Mouse (Mus musculus): ENCODE measurements around the gene Sfrp2. TPM values are rescaled to one million over a fixed set of nuclear protein-coding genes. Genes with fewer than 3 reads are reported as not detected.

The Sfrp2 gene
- polyA plus RNA-seq, 1 experiment from 2014 or later, result 46.7 TPM

DNA sequence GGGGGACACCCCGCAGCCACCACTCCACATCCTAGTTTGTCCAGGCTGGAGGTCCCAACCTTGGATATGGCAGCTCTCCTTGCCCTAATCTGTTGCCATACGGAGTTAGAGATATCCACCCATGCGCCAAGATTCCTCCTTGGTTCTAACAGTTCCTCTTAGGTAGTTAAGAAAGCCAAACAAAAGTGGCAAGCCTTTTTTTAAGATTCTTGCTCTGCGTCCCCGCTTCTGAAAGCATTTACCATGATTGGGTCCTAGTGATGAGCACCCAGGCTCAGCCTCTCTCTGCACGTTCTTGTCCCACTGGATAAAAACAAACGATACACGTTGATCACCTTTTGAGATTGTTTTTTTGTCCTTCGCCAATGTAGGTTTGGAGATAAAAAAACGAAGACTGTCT is 1.0 kb downstream of the Sfrp2 start:
- H3K27ac ChIP-seq (ENCODE audit: low read length), result no peak overlapping the region
- peak overlapping the region; percentile 51 for H3K4me3 ChIP-seq (ENCODE audit: low read depth, low read length)
- peak overlapping the region; percentile 93 for H3K4me2 ChIP-seq (ENCODE audit: low read length)
- H3K9ac ChIP-seq (ENCODE audit: low read depth, low read length), result no peak overlapping the region
- 3% methylated on average over 10 of the region's 10 CpGs for WGBS
- ATAC-seq, result no peak
- no peaks in the 10 kb centered on the region for H3K27me3 ChIP-seq (ENCODE audit: control insufficient read depth, insufficient read depth, low read depth, low read length)
- peaks cover 13% of the 10 kb centered on the region for H3K4me1 ChIP-seq (ENCODE audit: control insufficient read depth, insufficient read depth, low read length)
- no peaks in the 10 kb centered on the region for H3K36me3 ChIP-seq (ENCODE audit: control insufficient read depth, insufficient read depth, low read length)
- H3K9me3 ChIP-seq (replicated peaks; ENCODE audit: control insufficient read depth, low read length, poor library complexity, severe bottlenecking), result no peaks in the 10 kb centered on the region

DNA sequence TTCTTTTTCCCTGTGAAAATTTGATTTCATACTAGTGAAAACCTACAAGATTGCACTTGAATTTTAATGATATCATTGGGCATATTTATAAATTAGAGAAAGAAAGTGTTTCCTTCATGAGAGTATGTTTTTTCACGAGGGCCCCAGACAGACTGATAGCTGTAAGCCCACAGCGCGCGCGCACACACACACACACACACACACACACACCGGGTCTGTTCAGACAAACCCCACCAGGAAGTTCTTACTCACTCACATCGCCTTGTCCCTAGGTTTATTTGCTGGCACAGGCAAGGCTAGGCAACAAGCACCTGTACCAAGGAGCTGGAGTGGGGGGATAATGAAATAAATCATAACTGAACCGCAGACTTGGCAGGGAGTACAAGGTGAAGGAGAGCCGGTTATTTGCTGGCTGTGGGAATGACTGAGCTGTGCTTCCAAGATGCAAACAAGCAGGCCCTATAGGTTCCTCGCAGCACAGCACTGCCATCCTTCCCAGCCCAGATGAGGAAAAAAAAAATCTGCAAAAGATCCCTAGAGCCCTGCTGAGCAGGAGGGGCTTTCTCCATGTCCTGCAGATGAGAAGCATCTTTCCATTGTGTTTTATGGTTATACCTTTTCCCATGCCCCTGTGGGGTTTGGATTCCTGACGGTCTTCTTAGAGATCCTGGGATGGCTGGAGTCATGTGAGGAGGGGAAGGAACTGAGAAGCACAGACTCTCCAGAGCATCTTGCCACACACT is 2.3 kb downstream of the Sfrp2 start:
- Histone ChIP-seq H3K4me1 (ENCODE audit: control insufficient read depth, insufficient read depth, low read length) (peaks cover 13% of the 10 kb centered on the region), H3K27ac (ENCODE audit: low read length) (no peak overlapping the region), H3K9ac (ENCODE audit: low read depth, low read length) (no peak overlapping the region), H3K9me3 (replicated peaks; ENCODE audit: control insufficient read depth, low read length, poor library complexity, severe bottlenecking) (no peaks in the 10 kb centered on the region), H3K4me3 (ENCODE audit: low read depth, low read length) (0 out of 2 replicates have a peak overlapping the region, but pooled peaks have one; percentile 6), H3K4me2 (ENCODE audit: low read length) (peak overlapping the region; percentile 38), H3K36me3 (ENCODE audit: control insufficient read depth, insufficient read depth, low read length) (no peaks in the 10 kb centered on the region), H3K27me3 (ENCODE audit: control insufficient read depth, insufficient read depth, low read depth, low read length) (no peaks in the 10 kb centered on the region)
- WGBS, result 25% methylated on average over 11 of the region's 11 CpGs
- ATAC-seq, result no peak

DNA sequence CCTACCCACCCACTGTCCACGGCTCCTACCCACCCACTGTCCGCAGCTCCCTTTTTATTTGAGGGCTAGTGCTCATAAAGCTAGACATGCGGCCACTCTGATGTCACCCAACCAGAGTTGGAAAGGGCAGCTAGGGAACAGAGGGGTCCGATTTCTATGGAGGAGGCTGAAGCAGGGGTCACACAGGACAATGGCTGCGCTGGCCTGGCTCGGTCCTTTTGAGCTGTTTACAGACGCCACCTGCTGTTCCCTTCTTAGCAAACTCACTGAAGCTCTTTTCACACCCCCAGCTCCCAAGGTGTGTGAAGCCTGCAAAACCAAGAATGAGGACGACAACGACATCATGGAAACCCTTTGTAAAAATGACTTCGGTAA is 2.9 kb downstream of the Sfrp2 start:
- Histone ChIP-seq H3K9ac (ENCODE audit: low read depth, low read length) (0 out of 2 replicates have a peak overlapping the region, but pooled peaks have one; percentile 32), H3K36me3 (ENCODE audit: control insufficient read depth, insufficient read depth, low read length) (no peaks in the 10 kb centered on the region), H3K4me1 (ENCODE audit: control insufficient read depth, insufficient read depth, low read length) (peaks cover 13% of the 10 kb centered on the region), H3K4me2 (ENCODE audit: low read length) (peak overlapping the region; percentile 38), H3K4me3 (ENCODE audit: low read depth, low read length) (0 out of 2 replicates have a peak overlapping the region, but pooled peaks have one; percentile 2), H3K9me3 (replicated peaks; ENCODE audit: control insufficient read depth, low read length, poor library complexity, severe bottlenecking) (no peaks in the 10 kb centered on the region), H3K27me3 (ENCODE audit: control insufficient read depth, insufficient read depth, low read depth, low read length) (no peaks in the 10 kb centered on the region), H3K27ac (ENCODE audit: low read length) (no peak overlapping the region)
- no peak for ATAC-seq
- 6% methylated on average over 10 of the region's 10 CpGs for WGBS

DNA sequence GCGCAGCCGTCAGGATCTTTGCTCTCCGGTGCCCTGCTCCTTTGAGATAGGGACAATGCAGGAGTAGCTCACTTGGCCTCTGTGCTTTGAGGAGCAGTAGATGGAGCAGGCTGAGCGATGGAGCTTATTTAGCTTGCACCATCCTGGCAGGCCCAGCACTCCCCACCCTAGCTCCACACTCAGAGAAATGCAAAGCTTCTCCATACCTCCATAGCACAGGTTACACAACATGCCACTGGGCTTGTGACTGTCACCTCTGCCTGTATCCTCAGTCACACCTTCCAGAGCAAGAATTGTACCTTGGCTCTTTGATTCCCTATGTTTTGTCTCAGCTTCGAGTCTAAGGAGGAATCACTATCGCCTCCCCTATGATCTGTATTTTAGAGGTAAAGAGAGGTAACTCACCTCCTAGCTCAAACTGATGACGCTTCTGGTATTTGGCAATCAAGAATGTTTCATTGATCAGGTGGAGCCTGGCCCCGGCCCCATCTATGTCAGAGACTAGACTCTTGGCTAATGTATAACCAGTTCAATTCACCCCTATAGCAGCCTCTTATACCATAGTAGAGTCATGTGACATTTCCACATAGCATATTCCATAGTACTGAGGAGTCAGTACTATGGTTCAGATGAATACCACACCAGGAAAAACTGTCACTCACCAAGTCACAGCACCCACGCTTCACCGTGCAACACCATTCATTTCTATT is 5.2 kb downstream of the Sfrp2 start:
- Histone ChIP-seq H3K4me3 (ENCODE audit: low read depth, low read length) (no peak overlapping the region), H3K9ac (ENCODE audit: low read depth, low read length) (no peak overlapping the region), H3K27ac (ENCODE audit: low read length) (no peak overlapping the region), H3K4me2 (ENCODE audit: low read length) (no peak overlapping the region), H3K4me1 (ENCODE audit: control insufficient read depth, insufficient read depth, low read length) (peaks cover 6% of the 10 kb centered on the region), H3K36me3 (ENCODE audit: control insufficient read depth, insufficient read depth, low read length) (no peaks in the 10 kb centered on the region), H3K27me3 (ENCODE audit: control insufficient read depth, insufficient read depth, low read depth, low read length) (no peaks in the 10 kb centered on the region), H3K9me3 (replicated peaks; ENCODE audit: control insufficient read depth, low read length, poor library complexity, severe bottlenecking) (no peaks in the 10 kb centered on the region)
- no peak for ATAC-seq
- 94% methylated on average over 10 of the region's 10 CpGs for WGBS

DNA sequence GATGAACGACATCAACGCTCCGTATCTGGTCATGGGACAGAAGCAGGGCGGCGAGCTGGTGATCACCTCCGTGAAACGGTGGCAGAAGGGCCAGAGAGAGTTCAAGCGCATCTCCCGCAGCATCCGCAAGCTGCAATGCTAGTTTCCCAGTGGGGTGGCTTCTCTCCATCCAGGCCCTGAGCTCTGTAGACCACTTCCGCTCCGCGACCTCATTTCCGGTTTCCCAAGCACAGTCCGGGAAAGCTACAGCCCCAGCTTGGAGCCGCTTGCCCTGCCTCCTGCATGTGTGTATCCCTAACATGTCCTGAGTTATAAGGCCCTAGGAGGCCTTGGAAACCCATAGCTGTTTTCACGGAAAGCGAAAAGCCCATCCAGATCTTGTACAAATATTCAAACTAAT is 7.2 kb downstream of the Sfrp2 start:
- H3K27me3 ChIP-seq (ENCODE audit: control insufficient read depth, insufficient read depth, low read depth, low read length), result no peaks in the 10 kb centered on the region
- no peak overlapping the region for H3K4me3 ChIP-seq (ENCODE audit: low read depth, low read length)
- ATAC-seq, result no peak
- no peak overlapping the region for H3K9ac ChIP-seq (ENCODE audit: low read depth, low read length)
- WGBS, result 94% methylated on average over 18 of the region's 18 CpGs
- no peaks in the 10 kb centered on the region for H3K36me3 ChIP-seq (ENCODE audit: control insufficient read depth, insufficient read depth, low read length)
- peaks cover 2% of the 10 kb centered on the region; the same call in 1 of the 2 replicates for H3K4me1 ChIP-seq (ENCODE audit: control insufficient read depth, insufficient read depth, low read length)
- no peak overlapping the region for H3K27ac ChIP-seq (ENCODE audit: low read length)
- no peak overlapping the region for H3K4me2 ChIP-seq (ENCODE audit: low read length)
- no peaks in the 10 kb centered on the region for H3K9me3 ChIP-seq (replicated peaks; ENCODE audit: control insufficient read depth, low read length, poor library complexity, severe bottlenecking)

DNA sequence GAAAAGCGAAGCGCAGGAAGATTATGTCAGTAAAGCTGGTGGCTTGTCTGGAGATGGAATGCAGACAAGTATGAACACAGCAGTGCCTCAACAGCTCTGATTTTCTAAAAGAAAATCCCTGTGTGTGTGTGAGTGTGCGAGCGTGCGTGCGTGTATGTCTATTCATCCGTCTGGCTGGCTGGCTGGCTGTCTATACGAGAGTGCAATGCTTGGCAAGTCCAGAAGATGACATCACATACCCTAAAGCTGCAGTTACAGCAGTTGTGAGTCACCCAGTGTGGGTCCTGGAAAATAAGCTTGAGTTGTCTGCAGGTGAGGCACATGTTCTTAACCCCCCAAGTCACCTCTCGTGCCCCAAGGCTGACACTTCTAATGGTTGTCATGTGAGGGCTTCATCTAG is 9.3 kb downstream of the Sfrp2 start:
- no peak for ATAC-seq

DNA sequence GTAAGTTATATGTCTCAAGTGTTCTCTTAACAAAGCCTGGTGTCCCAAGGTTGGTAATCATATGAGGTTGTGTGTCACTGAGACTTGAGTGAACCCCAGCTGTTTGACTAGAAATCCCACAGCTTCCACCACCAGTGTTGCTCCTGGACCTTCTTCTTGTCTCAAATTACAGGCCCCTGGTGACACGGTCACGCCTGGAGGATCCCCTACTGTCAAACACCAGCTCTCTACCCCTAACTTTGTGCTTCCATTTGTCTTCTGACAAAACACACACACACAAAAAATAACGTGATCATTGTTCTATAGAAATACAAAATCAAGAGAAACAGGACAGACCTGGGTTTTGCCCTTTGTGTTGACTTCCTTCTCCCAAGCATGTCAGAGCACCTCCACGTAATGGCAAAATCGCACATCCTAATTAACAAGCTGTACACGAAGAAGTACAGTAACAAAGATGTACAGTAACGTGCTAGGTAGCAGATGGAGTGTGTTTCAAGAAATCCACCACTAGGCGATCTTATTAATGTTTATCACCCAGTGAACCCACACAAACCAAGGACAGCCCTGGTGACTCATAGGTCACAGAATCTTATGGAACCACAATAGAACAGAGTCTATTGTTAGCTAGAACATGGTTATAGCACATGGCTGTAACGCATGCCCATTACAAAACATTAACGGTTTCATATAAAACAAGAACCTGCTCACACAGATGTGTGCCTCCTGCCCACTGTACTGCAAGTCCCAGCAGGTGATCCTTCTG is 15.5 kb downstream of the Sfrp2 start:
- H3K9me3 ChIP-seq (replicated peaks; ENCODE audit: control insufficient read depth, low read length, poor library complexity, severe bottlenecking), result no peaks in the 10 kb centered on the region
- no peak overlapping the region for H3K4me3 ChIP-seq (ENCODE audit: low read depth, low read length)
- no peak overlapping the region for H3K27ac ChIP-seq (ENCODE audit: low read length)
- no peak overlapping the region for H3K9ac ChIP-seq (ENCODE audit: low read depth, low read length)
- no peaks in the 10 kb centered on the region for H3K36me3 ChIP-seq (ENCODE audit: control insufficient read depth, insufficient read depth, low read length)
- no peak for ATAC-seq
- 88% methylated on average over 10 of the region's 10 CpGs for WGBS
- H3K4me2 ChIP-seq (ENCODE audit: low read length), result no peak overlapping the region
- peaks cover 3% of the 10 kb centered on the region; the same call in 1 of the 2 replicates for H3K4me1 ChIP-seq (ENCODE audit: control insufficient read depth, insufficient read depth, low read length)
- H3K27me3 ChIP-seq (ENCODE audit: control insufficient read depth, insufficient read depth, low read depth, low read length), result no peaks in the 10 kb centered on the region

More for the DNA sequence above, 9.3 kb downstream of the Sfrp2 start:
- WGBS, result 78% methylated on average over 9 of the region's 9 CpGs
- no peaks in the 10 kb centered on the region for H3K9me3 ChIP-seq (replicated peaks; ENCODE audit: control insufficient read depth, low read length, poor library complexity, severe bottlenecking)
- no peaks in the 10 kb centered on the region for H3K27me3 ChIP-seq (ENCODE audit: control insufficient read depth, insufficient read depth, low read depth, low read length)
- no peak overlapping the region for H3K4me3 ChIP-seq (ENCODE audit: low read depth, low read length)
- H3K9ac ChIP-seq (ENCODE audit: low read depth, low read length), result no peak overlapping the region
- H3K4me1 ChIP-seq (ENCODE audit: control insufficient read depth, insufficient read depth, low read length), result no peaks in the 10 kb centered on the region
- no peak overlapping the region for H3K4me2 ChIP-seq (ENCODE audit: low read length)
- H3K27ac ChIP-seq (ENCODE audit: low read length), result no peak overlapping the region
- no peaks in the 10 kb centered on the region for H3K36me3 ChIP-seq (ENCODE audit: control insufficient read depth, insufficient read depth, low read length)

DNA sequence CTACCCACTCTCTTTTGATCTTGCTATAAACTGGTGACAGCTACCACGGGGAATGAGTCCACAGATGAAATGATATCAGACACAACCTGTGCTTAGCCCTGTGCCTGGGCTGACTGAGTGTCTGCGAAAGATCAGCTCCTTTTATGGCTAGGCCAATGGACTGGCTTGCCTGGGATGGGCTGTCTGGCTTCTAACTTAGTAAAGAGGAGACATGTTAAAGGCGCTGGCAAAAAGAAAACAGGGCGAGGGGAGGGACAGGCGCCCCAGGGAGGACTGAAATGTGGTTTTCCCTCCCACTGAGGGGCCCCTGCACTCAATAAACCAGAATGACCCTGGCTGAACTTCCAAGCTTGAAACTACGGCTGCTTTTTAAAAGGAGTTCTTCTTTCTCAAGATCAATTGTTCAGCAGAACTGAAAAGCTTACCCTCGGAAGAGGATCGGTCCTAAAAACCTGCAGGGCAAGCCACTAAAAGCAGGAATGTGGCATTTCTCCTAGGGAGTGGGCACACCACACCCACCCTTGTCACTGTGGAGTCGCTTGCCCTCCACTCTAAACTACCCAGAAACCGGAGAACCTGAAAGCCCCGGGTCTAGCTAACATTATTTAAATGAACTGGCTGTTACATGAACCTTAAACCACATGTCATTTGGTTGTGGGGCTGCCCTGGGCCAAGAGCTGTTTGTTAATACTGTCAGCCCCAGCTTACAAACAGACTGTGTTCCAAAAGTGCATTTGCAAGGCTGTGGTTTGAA is 17.8 kb downstream of the Sfrp2 start:
- no peaks in the 10 kb centered on the region for H3K9me3 ChIP-seq (replicated peaks; ENCODE audit: control insufficient read depth, low read length, poor library complexity, severe bottlenecking)
- no peak overlapping the region for H3K4me2 ChIP-seq (ENCODE audit: low read length)
- H3K4me3 ChIP-seq (ENCODE audit: low read depth, low read length), result no peak overlapping the region
- WGBS, result 12% methylated on average over 11 of the region's 11 CpGs
- H3K36me3 ChIP-seq (ENCODE audit: control insufficient read depth, insufficient read depth, low read length), result no peaks in the 10 kb centered on the region
- H3K27ac ChIP-seq (ENCODE audit: low read length), result no peak overlapping the region
- H3K9ac ChIP-seq (ENCODE audit: low read depth, low read length), result 0 out of 2 replicates have a peak overlapping the region, but pooled peaks have one; percentile 25
- 0 out of 2 replicates have a peak, but pooled peaks have one; percentile 29 for ATAC-seq
- H3K27me3 ChIP-seq (ENCODE audit: control insufficient read depth, insufficient read depth, low read depth, low read length), result no peaks in the 10 kb centered on the region
- H3K4me1 ChIP-seq (ENCODE audit: control insufficient read depth, insufficient read depth, low read length), result peaks cover 3% of the 10 kb centered on the region; the same call in 1 of the 2 replicates

Measured in midbrain, embryonic 16.5 days (tissue).